ENCODE assay signal across 8 mouse cellular contexts in genomic region chr17:25833961-25834594, GRCm38 (mm10). TPM values are rescaled to one million over a fixed set of nuclear protein-coding genes. Genes with fewer than 3 reads are reported as not detected.
DNase-seq lines count a peak whose midpoint lies in the region; ATAC-seq and TF ChIP-seq lines count a peak whose summit lies in the region.

No protein-coding gene starts in this region.

- H3K79me2 ChIP-seq in C2C12 (ENCODE audit: control insufficient read depth, insufficient read depth) (peaks cover 51% of the 10 kb centered on the region), MEL (ENCODE audit: control insufficient read depth, insufficient read depth, low read length, poor library complexity) (peaks cover 50% of the 10 kb centered on the region)

- H3K4me2 ChIP-seq in heart, embryonic 16.5 days (ENCODE audit: low read depth, low read length): peak overlapping the region; percentile 92

- TF ChIP-seq EP300 in MEL (IDR thresholded peaks at IDR 0.05; ENCODE audit: low read depth in 1 of 2, low read length in 2 of 2): no peak

- no peak for DNase-seq in MEL (ENCODE audit: low read depth, low spot score)
- DNase-seq in limb, embryonic 10.5 days (ENCODE audit: low spot score): no peak
- peak; percentile 28 for DNase-seq in naive thymus-derived CD4-positive, alpha-beta T cell, adult 2 months (ENCODE audit: low read depth)
- DNase-seq in right cerebral cortex, postnatal 10 days (ENCODE audit: low spot score in 2 of 2): no peak
- no peak for DNase-seq in layer of hippocampus, adult 8-10 months (ENCODE audit: low spot score in 2 of 2)
- no peak for DNase-seq in cerebellum, postnatal 4 days (ENCODE audit: low spot score in 2 of 2)

- H3K27me3 ChIP-seq in C2C12 (ENCODE audit: control insufficient read depth, insufficient read depth, insufficient read length) (no peaks in the 10 kb centered on the region), MEL (ENCODE audit: control insufficient read depth in 1 of 2, insufficient read depth in 2 of 2, low read length in 2 of 2) (no peaks in the 10 kb centered on the region)
- no peaks in the 10 kb centered on the region for H3K27me3 ChIP-seq in heart, embryonic 16.5 days (ENCODE audit: control insufficient read depth, insufficient read depth, low read length)
- no peaks in the 10 kb centered on the region for H3K27me3 ChIP-seq in limb, embryonic 10.5 days (ENCODE audit: low read depth, poor library complexity, severe bottlenecking)

- 18% methylated on average over 6 of the region's 6 CpGs for WGBS in heart, embryonic 16.5 days
- WGBS in limb, embryonic 10.5 days: 55% methylated on average over 6 of the region's 6 CpGs

- ATAC-seq in heart, embryonic 16.5 days (replicated peaks; ENCODE audit: extremely low read depth, insufficient read depth, low FRiP score): no peak

- H3K9me3 ChIP-seq in MEL (replicated peaks; ENCODE audit: insufficient read depth, low read length): no peaks in the 10 kb centered on the region
- no peaks in the 10 kb centered on the region for H3K9me3 ChIP-seq in heart, embryonic 16.5 days (replicated peaks; ENCODE audit: control insufficient read depth, low read length)
- no peaks in the 10 kb centered on the region for H3K9me3 ChIP-seq in limb, embryonic 10.5 days (replicated peaks)

- H3K27ac ChIP-seq in MEL (ENCODE audit: control insufficient read depth, low read depth, low read length): peak overlapping the region; percentile 76
- peak overlapping the region; percentile 99 for H3K27ac ChIP-seq in heart, embryonic 16.5 days (ENCODE audit: low read length)
- peak overlapping the region; percentile 95 for H3K27ac ChIP-seq in limb, embryonic 10.5 days

- H3K36me3 ChIP-seq in C2C12 (ENCODE audit: control insufficient read depth, insufficient read depth) (peaks cover 38% of the 10 kb centered on the region), MEL (ENCODE audit: control insufficient read depth in 1 of 2, insufficient read depth in 2 of 2, low read length in 2 of 2) (peaks cover 0 to 10% of the 10 kb centered on the region in 2 experiments; a peak in 2 of 4 replicates)
- peaks cover 19% of the 10 kb centered on the region for H3K36me3 ChIP-seq in heart, embryonic 16.5 days (ENCODE audit: control insufficient read depth, insufficient read depth)
- H3K36me3 ChIP-seq in limb, embryonic 10.5 days: peaks cover 69% of the 10 kb centered on the region

- peaks cover 2 to 31% of the 10 kb centered on the region in 2 experiments; a peak in 3 of 4 replicates for H3K4me1 ChIP-seq in MEL (ENCODE audit: control insufficient read depth in 1 of 2, insufficient read depth in 2 of 2, low read length in 2 of 2)
- H3K4me1 ChIP-seq in heart, embryonic 16.5 days (ENCODE audit: control insufficient read depth, insufficient read depth, low read length): peaks cover 63% of the 10 kb centered on the region
- H3K4me1 ChIP-seq in limb, embryonic 10.5 days: peaks cover 88% of the 10 kb centered on the region

- peak overlapping the region; percentile 79 for H3K4me3 ChIP-seq in C2C12 (ENCODE audit: insufficient read depth, poor library complexity, severe bottlenecking)
- peak overlapping the region; percentile 60 to 87 for H3K4me3 ChIP-seq in MEL (ENCODE audit: control insufficient read depth in 1 of 2, insufficient read depth in 1 of 2, low read depth in 2 of 2, low read length in 2 of 2)
- peak overlapping the region; percentile 90 for H3K4me3 ChIP-seq in heart, embryonic 16.5 days (ENCODE audit: low read length)
- peak overlapping the region; percentile 77 for H3K4me3 ChIP-seq in limb, embryonic 10.5 days

- H3ac ChIP-seq in C2C12 (ENCODE audit: control insufficient read depth, insufficient read length, low read depth): peak overlapping the region; percentile 55

- no peak for TF ChIP-seq POLR2A in MEL (IDR thresholded peaks at IDR 0.05; ENCODE audit: control insufficient read depth in 1 of 2, insufficient read depth in 1 of 2, low read depth in 1 of 2, low read length in 2 of 2, poor library complexity in 1 of 2)

- TF ChIP-seq RAD21 in MEL (IDR thresholded peaks at IDR 0.05; ENCODE audit: low read depth, low read length): no peak

- H3K79me3 ChIP-seq in C2C12 (ENCODE audit: low read depth): peaks cover 27% of the 10 kb centered on the region

- H3K9ac ChIP-seq in MEL (ENCODE audit: control insufficient read depth, low read depth, low read length, poor library complexity, severe bottlenecking): peak overlapping the region; percentile 95
- peak overlapping the region; percentile 93 for H3K9ac ChIP-seq in heart, embryonic 16.5 days (ENCODE audit: low read length)

- TF ChIP-seq CTCF in C2C12 (IDR thresholded peaks at IDR 0.05; ENCODE audit: control insufficient read depth, insufficient read depth, insufficient read length): no peak
- no peak for TF ChIP-seq CTCF in MEL (IDR thresholded peaks at IDR 0.05 in 2 of 3, conservative IDR thresholded peaks at IDR 0.05 in 1 of 3; ENCODE audit: control insufficient read depth in 1 of 3, insufficient read depth in 1 of 3, low read depth in 2 of 3, low read length in 3 of 3, poor library complexity in 1 of 3, severe bottlenecking in 1 of 3)

TF ChIP-seq in C2C12, 6 proteins besides CTCF, POLR2A, EP300 and RAD21:
- TF ChIP-seq MYOD1 (IDR thresholded peaks at IDR 0.05; ENCODE audit: control insufficient read depth, insufficient read length, low read depth) (no peak), CEBPB (IDR thresholded peaks at IDR 0.05; ENCODE audit: low read depth) (no peak), MAX (IDR thresholded peaks at IDR 0.05) (no peak), USF1 (IDR thresholded peaks at IDR 0.05; ENCODE audit: low read depth) (no peak), FOSL1 (IDR thresholded peaks at IDR 0.05; ENCODE audit: insufficient read depth, low read length, poor library complexity, severe bottlenecking) (no peak), MYOG (IDR thresholded peaks at IDR 0.05; ENCODE audit: control insufficient read depth, extremely low read depth, insufficient read length) (no peak)

TF ChIP-seq in MEL, 35 proteins besides CTCF, POLR2A, EP300 and RAD21 (continues in another document):
- no peak for TF ChIP-seq ELF1 (IDR thresholded peaks at IDR 0.05; ENCODE audit: low read depth, low read length)
- no peak for TF ChIP-seq ZC3H11A (IDR thresholded peaks at IDR 0.05; ENCODE audit: low read depth, low read length)
- no peak for TF ChIP-seq GABPA (IDR thresholded peaks at IDR 0.05; ENCODE audit: low read depth, low read length)
- no peak for TF ChIP-seq NELFE (IDR thresholded peaks at IDR 0.05; ENCODE audit: low read depth, low read length)
- TF ChIP-seq CHD2 (IDR thresholded peaks at IDR 0.05; ENCODE audit: low read length): no peak
- no peak for TF ChIP-seq TBP (IDR thresholded peaks at IDR 0.05; ENCODE audit: low read depth, low read length)
- no peak for TF ChIP-seq NRF1 (IDR thresholded peaks at IDR 0.05; ENCODE audit: insufficient read depth, low read depth, low read length, poor library complexity, severe bottlenecking)
- no peak for TF ChIP-seq MAZ (IDR thresholded peaks at IDR 0.05; ENCODE audit: low read depth, low read length)
- no peak for TF ChIP-seq BHLHE40 (IDR thresholded peaks at IDR 0.05; ENCODE audit: borderline replicate concordance, low read depth, low read length)

RNA-seq across cellular contexts. Expression of gene Stub1, which starts 0.9 kb away (rescaled TPM):
- polyA plus RNA-seq in C2C12 (2012; fragmentation: generic; extraction: Trizol): 246 TPM
- 74.0 and 75.0 TPM in 2 replicates for total RNA-seq in MEL (2012; rRNA removed)
- 10 to 100 TPM in 1 of 2 experiments, not detected in 1; 99.7 TPM for polyA plus RNA-seq in MEL (2012; ENCODE audit: insufficient read depth in 1 of 2, insufficient read length in 2 of 2, low read depth in 1 of 2, low replicate concordance in 2 of 2, missing spikeins in 1 of 2)
- polyA plus RNA-seq in heart, embryonic 16.5 days (2015; fragmentation: Nextera tagmentation; extraction: Ambion mirVana): 292 and 304 TPM in 2 replicates
- 408 and 426 TPM in 2 replicates for polyA plus RNA-seq in limb, embryonic 10.5 days (2016; fragmentation: Nextera tagmentation; extraction: Ambion mirVana)
- 100 to 1,000 TPM; 151 to 155 (median 152) TPM for total RNA-seq in layer of hippocampus, adult 8-10 months (2022)

RNA-seq across cellular contexts. Expression of gene Rhbdl1, which starts 3.0 kb away (rescaled TPM):
- polyA plus RNA-seq in C2C12 (2012; fragmentation: generic; extraction: Trizol): 0.40 TPM
- total RNA-seq in MEL (2012; rRNA removed): 1.4 TPM in 2 replicates
- polyA plus RNA-seq in MEL (2012; ENCODE audit: insufficient read depth in 1 of 2, insufficient read length in 2 of 2, low read depth in 1 of 2, low replicate concordance in 2 of 2, missing spikeins in 1 of 2): 1 to 10 TPM in 1 of 2 experiments, not detected in 1; 4.0 TPM
- polyA plus RNA-seq in heart, embryonic 16.5 days (2015; fragmentation: Nextera tagmentation; extraction: Ambion mirVana): 1.6 and 1.7 TPM in 2 replicates
- 1.0 and 1.2 TPM in 2 replicates for polyA plus RNA-seq in limb, embryonic 10.5 days (2016; fragmentation: Nextera tagmentation; extraction: Ambion mirVana)
- 10 to 100 TPM; 31.6 to 44.8 (median 40.9) TPM for total RNA-seq in layer of hippocampus, adult 8-10 months (2022)

RNA-seq across cellular contexts. Expression of gene Jmjd8, which starts 5.4 kb away (rescaled TPM):
- polyA plus RNA-seq in C2C12 (2012; fragmentation: generic; extraction: Trizol) (10.8 TPM), MEL (2012; ENCODE audit: insufficient read depth in 1 of 2, insufficient read length in 2 of 2, low read depth in 1 of 2, low replicate concordance in 2 of 2, missing spikeins in 1 of 2) (10 to 100 TPM in 1 of 2 experiments, not detected in 1; 23.9 TPM)
- total RNA-seq in MEL (2012; rRNA removed): 12.9 and 13.1 TPM in 2 replicates
- 35.0 and 36.6 TPM in 2 replicates for polyA plus RNA-seq in heart, embryonic 16.5 days (2015; fragmentation: Nextera tagmentation; extraction: Ambion mirVana)
- 52.4 and 54.9 TPM in 2 replicates for polyA plus RNA-seq in limb, embryonic 10.5 days (2016; fragmentation: Nextera tagmentation; extraction: Ambion mirVana)
- total RNA-seq in layer of hippocampus, adult 8-10 months (2022): 10 to 100 TPM; 61.0 to 63.6 (median 61.8) TPM

RNA-seq across cellular contexts. Expression of gene Gm20683, which starts 7.5 kb away (rescaled TPM):
- polyA plus RNA-seq in C2C12 (2012; fragmentation: generic; extraction: Trizol) (0.89 TPM), MEL (2012; ENCODE audit: insufficient read depth in 1 of 2, insufficient read length in 2 of 2, low read depth in 1 of 2, low replicate concordance in 2 of 2, missing spikeins in 1 of 2) (1 to 10 TPM in 1 of 2 experiments, not detected in 1; 6.8 TPM)
- 2.8 and 4.9 TPM in 2 replicates for total RNA-seq in MEL (2012; rRNA removed)
- polyA plus RNA-seq in heart, embryonic 16.5 days (2015; fragmentation: Nextera tagmentation; extraction: Ambion mirVana): 2.0 and 2.5 TPM in 2 replicates
- 1.5 and 1.9 TPM in 2 replicates for polyA plus RNA-seq in limb, embryonic 10.5 days (2016; fragmentation: Nextera tagmentation; extraction: Ambion mirVana)
- total RNA-seq in layer of hippocampus, adult 8-10 months (2022): 10 to 100 TPM; 21.4 to 27.6 (median 25.7) TPM

RNA-seq across cellular contexts. Expression of gene Rhot2, which starts 10.6 kb away (rescaled TPM):
- polyA plus RNA-seq in C2C12 (2012; fragmentation: generic; extraction: Trizol) (33.9 TPM), MEL (2012; ENCODE audit: insufficient read depth in 1 of 2, insufficient read length in 2 of 2, low read depth in 1 of 2, low replicate concordance in 2 of 2, missing spikeins in 1 of 2) (10 to 100 TPM in 1 of 2 experiments, not detected in 1; 54.5 TPM)
- total RNA-seq in MEL (2012; rRNA removed): 24.9 and 29.1 TPM in 2 replicates
- polyA plus RNA-seq in heart, embryonic 16.5 days (2015; fragmentation: Nextera tagmentation; extraction: Ambion mirVana): 31.6 and 32.7 TPM in 2 replicates
- 30.8 and 32.6 TPM in 2 replicates for polyA plus RNA-seq in limb, embryonic 10.5 days (2016; fragmentation: Nextera tagmentation; extraction: Ambion mirVana)
- total RNA-seq in layer of hippocampus, adult 8-10 months (2022): 100 to 1,000 TPM in 1 of 4 experiments, 10 to 100 TPM in 3; 81.2 to 107 (median 93.1) TPM
